20 mouse cellular contexts compared by ENCODE assay signal in genomic region chr11:120517147-120517546, GRCm38 (mm10). TPM values are rescaled to one million over a fixed set of nuclear protein-coding genes. Genes with fewer than 3 reads are reported as not detected.
"Had no signal": no experiment of that assay in that cellular context is flagged by ENCODE, and none has a peak within 500 bp of the region (broad histone marks: within the 10 kb centered on the region; RNA-seq: fewer than 3 reads in every experiment).

No protein-coding gene starts in this region.

- H3K4me1 ChIP-seq: neural tube, embryonic 13.5 days had no signal

- H3K27me3 ChIP-seq: neural tube, embryonic 13.5 days; neural tube, embryonic 15.5 days; stomach, embryonic 15.5 days had no signal

- DNase-seq: retina, postnatal 1 day; right cerebral cortex, adult 18-20 months; right cerebral cortex, postnatal 14 days; right cerebral cortex, postnatal 25 days; right cerebral cortex, postnatal 4 days; spleen, adult 18-20 months; thymus, adult 18-20 months; thymus, adult 2 months; thymus, postnatal 14 days; thymus, postnatal 25 days; thymus, postnatal 36 days; thymus, postnatal 4 days had no signal

- H3K36me3 ChIP-seq: neural tube, embryonic 13.5 days; neural tube, embryonic 15.5 days; stomach, embryonic 15.5 days had no signal

- H3K9ac ChIP-seq: neural tube, embryonic 13.5 days; neural tube, embryonic 15.5 days; stomach, embryonic 15.5 days had no signal

- H3K4me3 ChIP-seq: neural tube, embryonic 13.5 days; neural tube, embryonic 15.5 days; stomach, embryonic 15.5 days had no signal

- H3K9me3 ChIP-seq: neural tube, embryonic 13.5 days; neural tube, embryonic 15.5 days; stomach, embryonic 15.5 days had no signal

- H3K27ac ChIP-seq: neural tube, embryonic 13.5 days; neural tube, embryonic 15.5 days had no signal

- H3K4me2 ChIP-seq: neural tube, embryonic 13.5 days; neural tube, embryonic 15.5 days; stomach, embryonic 15.5 days had no signal

RNA-seq across cellular contexts. Expression of gene Ppp1r27, which starts 33.8 kb away (rescaled TPM):
- polyA plus RNA-seq: neural tube, embryonic 13.5 days; neural tube, embryonic 14.5 days; spleen, adult 2 months; stomach, embryonic 14.5 days; stomach, embryonic 15.5 days; stomach, postnatal 0 days; urinary bladder, adult 2 months had no signal
